Mouse (Mus musculus) MEL (cell line): Measurements from ENCODE around the gene Pgbd5.

Experiments used
- BHLHE40 ChIP-seq: IDR thresholded peaks from 2 replicates; pipeline ENCODE4 v1.6.1; 2012; ENCODE audit warnings: low read depth, mild to moderate bottlenecking, inconsistent platforms, low read length, improper control_type of control experiment, borderline replicate concordance
- CTCF ChIP-seq, 3 experiments: IDR thresholded peaks in 2 of 3; conservative IDR thresholded peaks in 1 of 3; 2 replicates each; pipeline ENCODE4 v1.5.1; 2011 to 2012; ENCODE audit warnings: low read length in 3 of 3, low read depth in 2 of 3, mild to moderate bottlenecking in 2 of 3, improper control_type of control experiment in 1 of 3, inconsistent platforms in 1 of 3, mixed read lengths in 1 of 3, moderate library complexity in 1 of 3; ENCODE audit not compliant: control insufficient read depth in 1 of 3, insufficient read depth in 1 of 3, poor library complexity in 1 of 3, severe bottlenecking in 1 of 3
- E2F4 ChIP-seq: IDR thresholded peaks from 2 replicates; pipeline ENCODE4 v1.6.1; 2011; ENCODE audit warnings: low read depth, low read length, improper control_type of control experiment, borderline replicate concordance
- ELF1 ChIP-seq: IDR thresholded peaks from 2 replicates; pipeline ENCODE4 v1.6.1; 2014; ENCODE audit warnings: low read depth, mild to moderate bottlenecking, inconsistent platforms, low read length, improper control_type of control experiment, moderate library complexity
- MAFK ChIP-seq: IDR thresholded peaks from 2 replicates; pipeline ENCODE4 v1.6.1; 2011; ENCODE audit warnings: low read depth, mild to moderate bottlenecking, low read length, improper control_type of control experiment, borderline replicate concordance
- MAX ChIP-seq: IDR thresholded peaks from 2 replicates; pipeline ENCODE4 v1.6.1; 2011; ENCODE audit warnings: low read length, improper control_type of control experiment
- MYC ChIP-seq: IDR thresholded peaks from 2 replicates; pipeline ENCODE4 v1.6.1; 2011; ENCODE audit warnings: low read depth, mild to moderate bottlenecking, low read length, improper control_type of control experiment, moderate library complexity
- POLR2A ChIP-seq, 2 experiments: IDR thresholded peaks; 2 replicates each; pipeline ENCODE4 v1.6.1; 2011 to 2012; ENCODE audit warnings: low read length in 2 of 2, mild to moderate bottlenecking in 2 of 2, control low read depth in 1 of 2, improper control_type of control experiment in 1 of 2, low read depth in 1 of 2, moderate library complexity in 1 of 2; ENCODE audit not compliant: control insufficient read depth in 1 of 2, insufficient read depth in 1 of 2, poor library complexity in 1 of 2
- TBP ChIP-seq: IDR thresholded peaks from 2 replicates; pipeline ENCODE4 v1.8.0; 2011; ENCODE audit warnings: low read depth, low read length, improper control_type of control experiment
- ZKSCAN1 ChIP-seq: IDR thresholded peaks from 2 replicates; pipeline ENCODE4 v1.6.1; 2012; ENCODE audit warnings: low read depth, mild to moderate bottlenecking, inconsistent platforms, low read length, improper control_type of control experiment, moderate library complexity

GRCm38 (mm10) chr8:124384336-124384735 lies 55.1 kb downstream of the Pgbd5 start:
- no peak for TF ChIP-seq E2F4
- no peak for TF ChIP-seq MYC
- no peak for TF ChIP-seq CTCF (IDR thresholded peaks at IDR 0.05 in 2 of 3, conservative IDR thresholded peaks at IDR 0.05 in 1 of 3; ENCODE audit: control insufficient read depth in 1 of 3, insufficient read depth in 1 of 3, low read depth in 2 of 3, low read length in 3 of 3, poor library complexity in 1 of 3, severe bottlenecking in 1 of 3)
- TF ChIP-seq TBP, result no peak
- TF ChIP-seq MAFK, result no peak
- no peak for TF ChIP-seq POLR2A (IDR thresholded peaks at IDR 0.05; ENCODE audit: control insufficient read depth in 1 of 2, insufficient read depth in 1 of 2, low read depth in 1 of 2, low read length in 2 of 2, poor library complexity in 1 of 2)
- no peak for TF ChIP-seq ZKSCAN1
- no peak for TF ChIP-seq BHLHE40
- TF ChIP-seq MAX, result no peak
- no peak for TF ChIP-seq ELF1
